Mouse (Mus musculus) midbrain, embryonic 13.5 days (tissue): ENCODE measurements around the gene Acsl1. TPM values are rescaled to one million over a fixed set of nuclear protein-coding genes. Genes with fewer than 3 reads are reported as not detected.
"Not testable (repeated sequence)": the region's sequence is repeated elsewhere in the genome, so short reads cannot be mapped to it uniquely, and the experiment has no call there.

Experiments
- ATAC-seq: fragments of 200-750 bp; cut with Nextera tagmentation; 2 replicates; pipeline ENCODE4 v1.8.0; 2017; ENCODE audit warnings: mild to moderate bottlenecking, moderate TSS enrichment, moderate library complexity
- H3K27ac ChIP-seq: fragments of 300-500 bp; sonication (generic); 2 replicates; pipeline ENCODE4 v1.5.1; 2015; ENCODE audit warnings: inconsistent platforms, mild to moderate bottlenecking, moderate library complexity
- H3K27me3 ChIP-seq: fragments of 300-500 bp; sonication (generic); 2 replicates; pipeline ENCODE4 v1.6.1; 2015; ENCODE audit warnings: mild to moderate bottlenecking, inconsistent platforms
- H3K36me3 ChIP-seq: fragments of 300-500 bp; sonication (generic); 2 replicates; pipeline ENCODE4 v1.6.1; 2015; ENCODE audit warnings: mild to moderate bottlenecking, inconsistent platforms
- H3K4me1 ChIP-seq: fragments of 300-500 bp; sonication (generic); replicated peaks from 2 replicates; pipeline ENCODE4 v1.6.1; 2015; ENCODE audit warnings: inconsistent platforms
- H3K4me2 ChIP-seq: fragments of 300-500 bp; sonication (generic); replicated peaks from 2 replicates; pipeline ENCODE4 v1.6.1; 2015; ENCODE audit warnings: moderate library complexity, mild to moderate bottlenecking, inconsistent platforms
- H3K4me3 ChIP-seq: fragments of 300-500 bp; sonication (generic); replicated peaks from 2 replicates; pipeline ENCODE4 v1.5.1; 2015; ENCODE audit warnings: mild to moderate bottlenecking, inconsistent platforms
- H3K9ac ChIP-seq: fragments of 300-500 bp; sonication (generic); replicated peaks from 2 replicates; pipeline ENCODE4 v1.6.1; 2015; ENCODE audit warnings: mild to moderate bottlenecking, inconsistent platforms
- H3K9me3 ChIP-seq: fragments of 300-500 bp; sonication (generic); 2 replicates; pipeline ENCODE4 v1.6.1; 2016; ENCODE audit warnings: mild to moderate bottlenecking, inconsistent platforms
- WGBS: fragments of 180-500 bp; shearing (Covaris S2); methylation state at CpG from one replicate; pipeline ENCODE4 v1.1.7; 2015; 5-methylcytosine and 5-hydroxymethylcytosine counted together
- polyA plus RNA-seq: library from polyadenylated mRNA; unstranded; fragments of >200 nt; fragmentation: Nextera tagmentation; extraction: Ambion mirVana; gene quantifications from 2 replicates; pipeline ENCODE4 v1.2.1, GENCODE M21; 2015

The Acsl1 gene
- polyA plus RNA-seq, 1 experiment from 2014 or later, result 10.9 TPM

DNA sequence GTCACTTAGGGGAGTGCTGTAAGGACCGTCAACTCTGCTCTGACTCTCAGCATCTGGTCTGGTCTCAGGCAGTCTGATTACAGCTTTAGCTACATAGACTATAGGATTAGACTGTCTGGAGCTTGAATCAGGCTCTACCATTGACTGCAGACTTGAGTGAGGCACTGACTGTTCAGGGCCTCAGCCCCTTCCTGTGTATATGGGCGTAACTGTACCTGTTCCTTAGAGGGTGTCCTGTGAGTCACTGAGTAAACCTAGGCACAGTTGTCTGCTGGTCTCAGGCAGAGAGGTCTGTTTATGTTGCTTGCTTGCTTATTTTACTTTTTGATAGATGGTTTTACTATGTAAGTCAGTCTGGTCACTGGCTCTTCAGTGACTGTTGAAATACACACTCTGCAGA, 103.1 kb downstream of the Acsl1 start:
- whole genome bisulfite sequencing, result 90% methylated on average over 2 of the region's 2 CpGs
- H3K36me3 ChIP-seq, result peaks cover 39% of the 10 kb centered on the region

DNA sequence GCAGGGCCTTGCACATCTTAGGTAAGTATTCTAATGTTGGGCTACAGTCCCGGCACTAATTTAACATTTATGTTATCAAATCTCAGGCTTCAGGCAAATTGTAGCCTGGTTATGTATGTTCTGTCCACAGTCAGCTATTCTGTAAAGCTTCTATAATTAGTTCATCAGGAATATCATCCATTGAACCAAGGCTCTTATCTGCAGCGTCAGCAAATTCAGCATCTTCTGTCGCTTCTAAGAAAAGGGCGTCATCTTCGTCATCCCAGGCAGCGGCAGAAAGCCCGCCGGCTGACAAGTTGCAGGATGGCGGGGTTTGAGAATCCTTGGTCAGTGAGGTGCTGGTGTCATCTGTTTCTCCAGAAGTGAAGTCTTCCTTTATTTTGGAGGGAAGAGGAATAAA, 108.0 kb downstream of the Acsl1 start:
- H3K36me3 ChIP-seq, result peaks cover 54% of the 10 kb centered on the region

More for the DNA sequence above, 103.1 kb downstream of the Acsl1 start:
- H3K4me1 ChIP-seq, result no peaks in the 10 kb centered on the region
- no peaks in the 10 kb centered on the region for H3K27me3 ChIP-seq
- no peak overlapping the region for H3K9ac ChIP-seq
- H3K4me3 ChIP-seq, result no peak overlapping the region
- no peaks in the 10 kb centered on the region for H3K9me3 ChIP-seq
- no peak for ATAC-seq
- H3K4me2 ChIP-seq, result no peak overlapping the region
- H3K27ac ChIP-seq, result no peak overlapping the region

DNA sequence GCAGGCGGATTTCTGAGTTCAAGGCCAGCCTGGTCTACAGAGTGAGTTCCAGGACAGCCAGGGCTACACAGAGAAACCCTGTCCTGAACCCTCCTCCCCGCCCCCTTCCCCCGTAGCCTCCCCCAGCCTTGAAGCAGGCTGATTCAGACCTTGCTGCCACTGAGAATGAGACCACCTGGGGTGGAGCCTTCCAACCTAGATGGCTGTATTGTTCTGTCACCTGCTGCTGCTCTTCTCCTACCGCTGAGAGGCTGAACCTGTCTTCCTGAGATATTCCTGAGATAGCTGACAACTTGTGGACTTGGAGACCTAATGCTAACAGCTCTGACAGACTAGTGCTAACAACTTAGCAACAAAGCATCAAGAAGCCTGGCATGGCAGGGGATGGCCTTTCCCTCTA, 113.5 kb downstream of the Acsl1 start:
- not testable (repeated sequence) for H3K9ac ChIP-seq, H3K27me3 ChIP-seq, H3K4me3 ChIP-seq, H3K9me3 ChIP-seq, H3K4me1 ChIP-seq, ATAC-seq, H3K4me2 ChIP-seq, H3K27ac ChIP-seq
- peaks cover 13% of the 10 kb centered on the region; the same call in 1 of the 2 replicates for H3K36me3 ChIP-seq
- WGBS, result 54% methylated on average over 4 of the region's 4 CpGs

More for the DNA sequence above, 108.0 kb downstream of the Acsl1 start:
- no peaks in the 10 kb centered on the region for H3K27me3 ChIP-seq
- 96% methylated on average over 9 of the region's 9 CpGs for WGBS
- no peak overlapping the region for H3K27ac ChIP-seq
- no peaks in the 10 kb centered on the region for H3K4me1 ChIP-seq
- H3K9ac ChIP-seq, result no peak overlapping the region
- no peak overlapping the region for H3K4me2 ChIP-seq
- ATAC-seq, result no peak
- H3K9me3 ChIP-seq, result no peaks in the 10 kb centered on the region
- no peak overlapping the region for H3K4me3 ChIP-seq

DNA sequence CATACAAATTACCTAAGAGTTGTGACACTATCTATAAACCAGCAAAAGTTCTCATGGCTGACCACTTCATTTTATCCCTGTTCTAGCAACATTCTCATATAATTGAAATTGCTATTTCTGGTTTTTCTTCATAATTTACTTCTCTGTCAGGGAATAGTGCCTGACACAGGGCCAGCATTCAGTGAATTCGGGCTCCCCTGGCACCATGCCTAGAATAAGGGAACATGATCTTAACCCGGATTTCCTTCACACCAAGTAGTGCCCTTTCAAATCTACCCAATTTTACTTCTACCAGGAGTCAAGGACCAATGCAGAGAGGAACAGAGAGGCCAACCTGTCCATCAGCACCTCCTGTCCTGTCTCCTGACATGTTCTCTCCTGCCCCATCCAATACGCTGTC, 114.7 kb downstream of the Acsl1 start:
- no peak overlapping the region for H3K9ac ChIP-seq
- peaks cover 12% of the 10 kb centered on the region; the same call in 1 of the 2 replicates for H3K36me3 ChIP-seq
- no peak overlapping the region for H3K4me2 ChIP-seq
- H3K27me3 ChIP-seq, result no peaks in the 10 kb centered on the region
- no peak overlapping the region for H3K4me3 ChIP-seq
- H3K9me3 ChIP-seq, result no peaks in the 10 kb centered on the region
- no peaks in the 10 kb centered on the region for H3K4me1 ChIP-seq
- no peak for ATAC-seq
- no peak overlapping the region for H3K27ac ChIP-seq
- WGBS, result 86% methylated on average over 3 of the region's 3 CpGs

Other genes with a start within 250 kb of the Acsl1 start
- gene Helt, start 176.4 kb upstream of the Acsl1 start, polyA plus RNA-seq, result 27.1 and 38.4 TPM in 2 replicates
- gene Cenpu, start 81.0 kb downstream of the Acsl1 start, polyA plus RNA-seq, result 13.6 and 13.8 TPM in 2 replicates
- gene Primpol, start 146.2 kb downstream of the Acsl1 start, polyA plus RNA-seq, result 9.2 and 9.3 TPM in 2 replicates
- 204 and 216 TPM in 2 replicates for gene Casp3, start 146.3 kb downstream of the Acsl1 start, polyA plus RNA-seq